Mouse (Mus musculus) limb, embryonic 15.5 days (tissue): ENCODE measurements around the gene Eml6. TPM values are rescaled to one million over a fixed set of nuclear protein-coding genes. Genes with fewer than 3 reads are reported as not detected.

ENCODE experiments used
- ATAC-seq: fragments of 200-750 bp; cut with Nextera tagmentation; 2 replicates; pipeline ENCODE4 v1.8.0; 2017; ENCODE audit warnings: low read depth, moderate TSS enrichment; ENCODE audit not compliant: insufficient number of reproducible peaks, low FRiP score, low TSS enrichment
- H3K27ac ChIP-seq: fragments of 300-500 bp; sonication (generic); 2 replicates; pipeline ENCODE4 v1.5.1; 2015; ENCODE audit warnings: moderate library complexity, mild to moderate bottlenecking, inconsistent platforms
- H3K27me3 ChIP-seq: fragments of 300-500 bp; sonication (generic); 2 replicates; pipeline ENCODE4 v1.6.1; 2015; ENCODE audit warnings: inconsistent platforms
- H3K36me3 ChIP-seq: fragments of 300-500 bp; sonication (generic); 2 replicates; pipeline ENCODE4 v1.6.1; 2015; ENCODE audit warnings: inconsistent platforms
- H3K4me1 ChIP-seq: fragments of 300-500 bp; sonication (generic); 2 replicates; pipeline ENCODE4 v1.6.1; 2015; ENCODE audit warnings: inconsistent platforms
- H3K4me2 ChIP-seq: fragments of 300-500 bp; sonication (generic); 2 replicates; pipeline ENCODE4 v1.6.1; 2015; ENCODE audit warnings: mild to moderate bottlenecking, inconsistent platforms
- H3K4me3 ChIP-seq: fragments of 300-500 bp; sonication (generic); 2 replicates; pipeline ENCODE4 v1.5.1; 2015; ENCODE audit warnings: mild to moderate bottlenecking, inconsistent platforms
- H3K9ac ChIP-seq: fragments of 300-500 bp; sonication (generic); 2 replicates; pipeline ENCODE4 v1.6.1; 2015; ENCODE audit warnings: inconsistent platforms
- H3K9me3 ChIP-seq: fragments of 300-500 bp; sonication (generic); 2 replicates; pipeline ENCODE4 v1.6.1; 2016; ENCODE audit warnings: inconsistent platforms
- WGBS: fragments of 180-500 bp; shearing (Covaris S2); methylation state at CpG from one replicate; pipeline ENCODE4 v1.1.7; 2015; 5-methylcytosine and 5-hydroxymethylcytosine counted together
- polyA plus RNA-seq: library from polyadenylated mRNA; unstranded; fragments of >200 nt; fragmentation: Nextera tagmentation; extraction: Ambion mirVana; gene quantifications from 2 replicates; pipeline ENCODE4 v1.2.1, GENCODE M21; 2015

Eml6 gene
- polyA plus RNA-seq, 1 experiment from 2014 or later, result 0.58 TPM

- ATAC-seq, result no peak
- 86% methylated on average over 1 of the region's 1 CpGs for WGBS
- no peaks in the 10 kb centered on the region for H3K36me3 ChIP-seq
These were observed 297.9 kb downstream of the Eml6 start for GRCm38 (mm10) chr11:29727901-29728300.

GRCm38 (mm10) chr11:29725610-29726009 is 300.2 kb downstream of the Eml6 start:
- Histone ChIP-seq H3K36me3 (no peaks in the 10 kb centered on the region), H3K27ac (no peak overlapping the region), H3K4me3 (no peak overlapping the region), H3K4me2 (no peak overlapping the region), H3K9me3 (no peaks in the 10 kb centered on the region), H3K9ac (no peak overlapping the region), H3K27me3 (no peaks in the 10 kb centered on the region), H3K4me1 (no peaks in the 10 kb centered on the region)
- 60% methylated on average over 1 of the region's 1 CpGs for WGBS
- no peak for ATAC-seq

More at GRCm38 (mm10) chr11:29727901-29728300, 297.9 kb downstream of the Eml6 start:
- no peaks in the 10 kb centered on the region for H3K9me3 ChIP-seq
- H3K9ac ChIP-seq, result no peak overlapping the region
- no peak overlapping the region for H3K27ac ChIP-seq
- no peaks in the 10 kb centered on the region for H3K4me1 ChIP-seq
- H3K27me3 ChIP-seq, result no peaks in the 10 kb centered on the region
- no peak overlapping the region for H3K4me3 ChIP-seq
- H3K4me2 ChIP-seq, result no peak overlapping the region

DNA sequence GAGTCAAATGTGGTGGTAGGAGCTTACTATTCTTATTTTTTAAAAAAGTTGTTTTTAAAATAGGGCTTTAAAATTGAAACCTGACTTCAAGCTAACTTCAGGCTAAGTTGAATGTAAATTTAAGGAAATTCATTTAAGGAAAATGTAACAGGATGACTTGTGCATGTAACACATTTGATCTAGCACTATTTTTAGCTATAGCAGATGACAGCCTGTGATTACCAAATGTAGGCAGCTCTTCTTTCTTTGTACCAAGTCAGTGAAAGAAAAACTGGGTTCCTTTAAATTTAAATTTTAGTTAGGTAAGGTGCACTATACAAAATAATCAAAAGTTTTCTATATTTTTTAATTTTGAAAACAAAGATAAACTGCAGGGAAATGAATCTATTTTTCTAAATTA is 300.7 kb downstream of the Eml6 start:
- Histone ChIP-seq H3K27ac (no peak overlapping the region), H3K36me3 (no peaks in the 10 kb centered on the region), H3K9ac (no peak overlapping the region), H3K4me1 (no peaks in the 10 kb centered on the region), H3K27me3 (no peaks in the 10 kb centered on the region), H3K9me3 (no peaks in the 10 kb centered on the region), H3K4me2 (no peak overlapping the region), H3K4me3 (no peak overlapping the region)
- no peak for ATAC-seq

GRCm38 (mm10) chr11:29724213-29724612 is 301.6 kb downstream of the Eml6 start:
- no peak overlapping the region for H3K4me2 ChIP-seq
- no peak overlapping the region for H3K9ac ChIP-seq
- no peaks in the 10 kb centered on the region for H3K27me3 ChIP-seq
- H3K9me3 ChIP-seq, result no peaks in the 10 kb centered on the region
- ATAC-seq, result no peak
- 94% methylated on average over 2 of the region's 2 CpGs for WGBS
- no peaks in the 10 kb centered on the region for H3K36me3 ChIP-seq
- H3K27ac ChIP-seq, result no peak overlapping the region
- H3K4me1 ChIP-seq, result no peaks in the 10 kb centered on the region
- H3K4me3 ChIP-seq, result no peak overlapping the region

DNA sequence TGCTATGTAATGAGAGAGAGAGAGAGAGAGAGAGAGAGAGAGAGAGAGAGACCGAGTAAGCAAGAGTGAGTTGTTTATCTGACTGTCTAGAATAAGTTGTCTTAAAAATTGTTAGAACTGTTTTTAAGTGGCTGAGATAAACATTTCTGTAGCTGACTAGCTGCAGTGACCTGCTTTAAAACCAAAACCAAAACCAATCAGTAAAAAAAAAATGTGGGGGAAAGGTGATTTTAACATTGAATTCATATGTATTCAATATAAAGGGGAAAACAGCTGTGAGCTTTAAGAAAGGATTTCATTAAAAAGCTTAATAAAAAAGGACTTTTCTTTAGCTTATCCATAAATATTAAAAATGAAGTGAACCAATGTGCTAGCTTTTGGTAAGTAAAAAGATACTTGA is 306.2 kb downstream of the Eml6 start:
- WGBS, result 61% methylated on average over 1 of the region's 1 CpGs
- peaks cover 6% of the 10 kb centered on the region; the same call in 1 of the 2 replicates for H3K4me1 ChIP-seq
- H3K4me3 ChIP-seq, result no peak overlapping the region
- H3K9ac ChIP-seq, result no peak overlapping the region
- no peak overlapping the region for H3K27ac ChIP-seq
- H3K9me3 ChIP-seq, result no peaks in the 10 kb centered on the region
- no peaks in the 10 kb centered on the region for H3K27me3 ChIP-seq
- H3K36me3 ChIP-seq, result no peaks in the 10 kb centered on the region
- H3K4me2 ChIP-seq, result no peak overlapping the region
- ATAC-seq, result no peak

DNA sequence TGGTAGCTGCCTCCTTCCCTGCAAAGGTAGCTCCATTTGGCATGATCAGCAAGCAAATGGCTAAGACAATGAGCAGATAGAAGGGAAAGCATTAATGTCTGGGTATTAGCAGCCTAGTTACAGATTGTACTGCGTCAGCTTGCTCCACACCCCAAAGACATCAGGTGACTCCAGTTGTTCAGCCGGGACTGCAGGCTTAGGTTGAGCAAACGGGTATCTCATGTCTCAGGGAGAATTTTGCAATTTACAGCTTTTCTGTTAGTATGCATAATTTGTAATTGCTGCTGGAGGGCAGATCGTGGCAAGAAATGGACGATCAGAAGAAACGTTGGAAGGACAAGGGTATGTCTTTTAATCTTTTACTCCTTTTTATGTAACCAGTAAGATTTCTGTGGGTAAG is 307.3 kb downstream of the Eml6 start:
- H3K4me1 ChIP-seq, result peaks cover 6% of the 10 kb centered on the region; the same call in 1 of the 2 replicates
- no peak overlapping the region for H3K27ac ChIP-seq
- H3K4me2 ChIP-seq, result no peak overlapping the region
- WGBS, result 42% methylated on average over 6 of the region's 6 CpGs
- H3K27me3 ChIP-seq, result no peaks in the 10 kb centered on the region
- H3K4me3 ChIP-seq, result no peak overlapping the region
- H3K9ac ChIP-seq, result no peak overlapping the region
- H3K9me3 ChIP-seq, result no peaks in the 10 kb centered on the region
- ATAC-seq, result no peak
- no peaks in the 10 kb centered on the region for H3K36me3 ChIP-seq

- Histone ChIP-seq H3K36me3 (no peaks in the 10 kb centered on the region), H3K9ac (no peak overlapping the region), H3K4me2 (no peak overlapping the region), H3K27me3 (no peaks in the 10 kb centered on the region), H3K9me3 (no peaks in the 10 kb centered on the region), H3K4me1 (peaks cover 6% of the 10 kb centered on the region; the same call in 1 of the 2 replicates), H3K27ac (no peak overlapping the region), H3K4me3 (no peak overlapping the region)
- ATAC-seq, result no peak
- 73% methylated on average over 3 of the region's 3 CpGs for WGBS
These were observed 310.3 kb downstream of the Eml6 start for GRCm38 (mm10) chr11:29715499-29715898.

- Histone ChIP-seq H3K27ac (no peak overlapping the region), H3K9me3 (no peaks in the 10 kb centered on the region), H3K4me3 (no peak overlapping the region), H3K4me2 (no peak overlapping the region), H3K27me3 (no peaks in the 10 kb centered on the region), H3K9ac (no peak overlapping the region), H3K36me3 (no peaks in the 10 kb centered on the region), H3K4me1 (peaks cover 6% of the 10 kb centered on the region; the same call in 1 of the 2 replicates)
- ATAC-seq, result no peak
- 84% methylated on average over 2 of the region's 2 CpGs for WGBS
These were observed 311.0 kb downstream of the Eml6 start for GRCm38 (mm10) chr11:29714789-29715188.

GRCm38 (mm10) chr11:29714114-29714513 is 311.7 kb downstream of the Eml6 start:
- Histone ChIP-seq H3K27me3 (no peaks in the 10 kb centered on the region), H3K4me3 (no peak overlapping the region), H3K27ac (no peak overlapping the region), H3K9me3 (no peaks in the 10 kb centered on the region), H3K4me2 (no peak overlapping the region), H3K9ac (no peak overlapping the region), H3K36me3 (no peaks in the 10 kb centered on the region), H3K4me1 (peaks cover 6% of the 10 kb centered on the region; the same call in 1 of the 2 replicates)
- ATAC-seq, result no peak
- 91% methylated on average over 7 of the region's 7 CpGs for WGBS

DNA sequence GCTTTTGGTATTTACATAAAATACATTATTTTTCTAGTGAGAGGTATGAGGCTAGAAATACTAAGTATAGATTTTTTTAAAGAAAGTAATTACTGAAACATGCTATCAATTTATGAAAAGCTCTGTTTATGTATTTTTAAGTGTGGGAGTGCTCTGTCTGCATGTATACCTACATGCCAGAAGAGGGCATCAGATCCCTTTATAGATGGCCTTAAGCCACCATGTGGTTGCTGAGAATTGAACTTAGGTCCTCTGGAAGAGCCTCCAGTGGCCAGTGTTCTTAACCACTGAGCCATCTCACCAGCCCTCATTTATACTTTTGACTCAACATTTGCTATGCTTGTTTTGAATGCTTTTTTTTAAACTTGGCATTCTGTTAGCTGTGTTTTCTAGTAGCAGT is 316.3 kb downstream of the Eml6 start:
- H3K9ac ChIP-seq, result no peak overlapping the region
- H3K36me3 ChIP-seq, result peaks cover 25% of the 10 kb centered on the region
- no peaks in the 10 kb centered on the region for H3K9me3 ChIP-seq
- no peaks in the 10 kb centered on the region for H3K27me3 ChIP-seq
- H3K4me2 ChIP-seq, result no peak overlapping the region
- no peaks in the 10 kb centered on the region for H3K4me1 ChIP-seq
- H3K27ac ChIP-seq, result no peak overlapping the region
- ATAC-seq, result no peak
- H3K4me3 ChIP-seq, result no peak overlapping the region

DNA sequence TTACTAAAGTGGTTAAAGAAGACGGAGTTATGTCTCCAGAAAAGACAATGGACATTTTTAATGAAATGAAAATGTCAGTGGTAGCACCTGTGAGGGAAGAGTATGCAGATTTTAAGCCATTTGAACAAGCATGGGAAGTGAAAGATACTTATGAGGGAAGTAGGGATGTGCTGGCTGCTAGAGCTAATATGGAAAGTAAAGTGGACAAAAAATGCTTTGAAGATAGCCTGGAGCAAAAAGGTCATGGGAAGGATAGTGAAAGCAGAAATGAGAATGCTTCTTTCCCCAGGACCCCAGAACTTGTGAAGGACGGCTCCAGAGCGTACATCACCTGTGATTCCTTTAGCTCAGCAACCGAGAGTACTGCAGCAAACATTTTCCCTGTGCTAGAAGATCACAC is 319.0 kb downstream of the Eml6 start:
- Histone ChIP-seq H3K27ac (no peak overlapping the region), H3K4me3 (no peak overlapping the region), H3K4me1 (no peaks in the 10 kb centered on the region), H3K9ac (no peak overlapping the region), H3K36me3 (peaks cover 25% of the 10 kb centered on the region), H3K27me3 (no peaks in the 10 kb centered on the region), H3K9me3 (no peaks in the 10 kb centered on the region), H3K4me2 (no peak overlapping the region)
- no peak for ATAC-seq
- 92% methylated on average over 4 of the region's 4 CpGs for WGBS

- H3K27ac ChIP-seq, result no peak overlapping the region
- no peak overlapping the region for H3K4me3 ChIP-seq
- H3K36me3 ChIP-seq, result peaks cover 25% of the 10 kb centered on the region
- no peaks in the 10 kb centered on the region for H3K4me1 ChIP-seq
- no peaks in the 10 kb centered on the region for H3K27me3 ChIP-seq
- no peak overlapping the region for H3K9ac ChIP-seq
- ATAC-seq, result no peak
- H3K9me3 ChIP-seq, result no peaks in the 10 kb centered on the region
- H3K4me2 ChIP-seq, result no peak overlapping the region
These were observed 320.6 kb downstream of the Eml6 start for GRCm38 (mm10) chr11:29705263-29705662.

DNA sequence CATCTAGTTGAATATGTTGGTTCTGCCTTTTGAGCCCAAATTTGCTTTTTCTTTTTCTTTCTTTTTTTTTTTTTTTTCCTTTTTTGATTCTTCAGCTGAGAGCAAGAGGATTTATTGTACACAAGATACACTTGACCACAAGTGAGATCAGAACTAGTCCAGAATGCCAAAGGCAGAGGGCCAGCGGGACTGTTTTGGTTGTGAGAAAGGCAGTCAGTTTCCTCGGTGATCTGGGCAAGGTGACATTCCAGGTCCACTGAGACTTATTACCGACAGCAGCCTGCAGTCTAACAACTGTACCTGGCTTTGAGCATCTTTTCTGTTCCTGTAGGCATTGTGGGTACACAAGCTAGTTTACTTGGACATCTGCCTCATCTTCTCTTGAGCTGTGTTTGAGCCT is 323.1 kb downstream of the Eml6 start:
- H3K4me3 ChIP-seq, result no peak overlapping the region
- no peak overlapping the region for H3K9ac ChIP-seq
- no peak overlapping the region for H3K4me2 ChIP-seq
- H3K27me3 ChIP-seq, result no peaks in the 10 kb centered on the region
- peaks cover 15% of the 10 kb centered on the region for H3K36me3 ChIP-seq
- H3K9me3 ChIP-seq, result no peaks in the 10 kb centered on the region
- no peak for ATAC-seq
- H3K27ac ChIP-seq, result no peak overlapping the region
- 72% methylated on average over 3 of the region's 3 CpGs for WGBS
- H3K4me1 ChIP-seq, result no peaks in the 10 kb centered on the region
